29 mouse cellular contexts compared by ENCODE assay signal in the genomic region with DNA sequence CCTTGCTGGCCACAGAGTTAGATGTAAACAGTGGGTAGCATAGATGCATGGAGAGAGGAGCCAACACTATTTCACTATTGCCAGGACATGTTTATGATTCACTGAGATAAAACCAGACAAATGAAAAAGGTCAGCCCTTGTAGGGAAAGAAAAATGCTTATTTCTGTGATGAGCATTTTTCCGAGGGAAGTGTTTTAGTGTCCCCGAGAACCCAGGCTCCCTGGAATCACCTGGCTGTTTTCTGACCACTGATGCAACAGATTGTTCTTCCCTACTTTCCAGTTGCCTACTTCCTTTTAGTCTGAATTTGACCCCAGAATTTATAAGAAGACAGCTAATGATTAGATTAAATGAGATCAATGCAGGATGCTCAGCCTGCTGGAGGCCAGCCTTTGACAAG. TPM values are rescaled to one million over a fixed set of nuclear protein-coding genes. Genes with fewer than 3 reads are reported as not detected.
"Had no signal": no experiment of that assay in that cellular context is flagged by ENCODE, and none has a peak within 500 bp of the region (broad histone marks: within the 10 kb centered on the region; RNA-seq: fewer than 3 reads in every experiment).

No protein-coding gene starts in this region.

- H3K9ac ChIP-seq: limb, embryonic 12.5 days; limb, embryonic 15.5 days; liver, embryonic 14.5 days; liver, postnatal 0 days; lung, embryonic 14.5 days; midbrain, embryonic 13.5 days; neural tube, embryonic 13.5 days had no signal

- H3K4me1 ChIP-seq: limb, embryonic 12.5 days; limb, embryonic 15.5 days; neural tube, embryonic 13.5 days had no signal

- H3K27me3 ChIP-seq: limb, embryonic 12.5 days; limb, embryonic 15.5 days; midbrain, embryonic 13.5 days; neural tube, embryonic 13.5 days had no signal

- H3K4me3 ChIP-seq: limb, embryonic 12.5 days; limb, embryonic 15.5 days; midbrain, embryonic 13.5 days; myocyte; neural tube, embryonic 13.5 days had no signal

- H3K9me3 ChIP-seq: limb, embryonic 12.5 days; limb, embryonic 15.5 days; midbrain, embryonic 13.5 days; neural tube, embryonic 13.5 days had no signal

- H3K4me2 ChIP-seq: limb, embryonic 12.5 days; limb, embryonic 15.5 days; liver, embryonic 11.5 days; lung, embryonic 14.5 days; midbrain, embryonic 13.5 days; neural tube, embryonic 13.5 days had no signal

- H3K36me3 ChIP-seq: limb, embryonic 12.5 days; limb, embryonic 15.5 days; midbrain, embryonic 13.5 days; neural tube, embryonic 13.5 days had no signal

- ATAC-seq: liver, postnatal 0 days; midbrain, embryonic 13.5 days had no signal

- H3K27ac ChIP-seq: limb, embryonic 12.5 days; limb, embryonic 15.5 days; liver, embryonic 14.5 days; macrophage; midbrain, embryonic 13.5 days; neural tube, embryonic 13.5 days had no signal

- DNase-seq: kidney, adult 18-20 months; kidney, postnatal 4 days; left cerebral cortex, postnatal 4 days; liver, postnatal 0 days; retina, postnatal 1 day; thymus, adult 18-20 months; thymus, postnatal 36 days had no signal

RNA-seq across cellular contexts. Expression of a gene that starts 1.2 kb away (rescaled TPM):
- total RNA-seq: layer of hippocampus, adult 18-20 months; layer of hippocampus, postnatal 14 days; left cerebral cortex, adult 8-10 months; left cerebral cortex, postnatal 14 days; left cerebral cortex, postnatal 4 days; megakaryocyte, adult 5-6 weeks; monocyte, adult 5-6 weeks; neutrophil, adult 5-6 weeks had no signal
- polyA plus RNA-seq: kidney, embryonic 16.5 days; limb, embryonic 12.5 days; limb, embryonic 15.5 days; liver, embryonic 11.5 days; liver, embryonic 14.5 days; liver, postnatal 0 days; lung, embryonic 14.5 days; macrophage; midbrain, embryonic 13.5 days; myocyte; neural tube, embryonic 13.5 days; small intestine, adult 2 months; spleen, adult 2 months had no signal

RNA-seq across cellular contexts. Expression of a gene that starts 51.3 kb away (rescaled TPM):
- total RNA-seq: layer of hippocampus, adult 18-20 months; layer of hippocampus, postnatal 14 days; left cerebral cortex, adult 8-10 months; left cerebral cortex, postnatal 14 days; left cerebral cortex, postnatal 4 days; megakaryocyte, adult 5-6 weeks; monocyte, adult 5-6 weeks; neutrophil, adult 5-6 weeks had no signal
- polyA plus RNA-seq: kidney, embryonic 16.5 days; limb, embryonic 12.5 days; limb, embryonic 15.5 days; liver, embryonic 11.5 days; liver, embryonic 14.5 days; liver, postnatal 0 days; lung, embryonic 14.5 days; macrophage; midbrain, embryonic 13.5 days; myocyte; neural tube, embryonic 13.5 days; small intestine, adult 2 months; spleen, adult 2 months; stomach, embryonic 16.5 days; testis, adult 2 months; urinary bladder, adult 2 months had no signal

RNA-seq across cellular contexts. Expression of a gene that starts 59.2 kb away (rescaled TPM):
- total RNA-seq: layer of hippocampus, adult 18-20 months; layer of hippocampus, postnatal 14 days; left cerebral cortex, adult 8-10 months; left cerebral cortex, postnatal 14 days; left cerebral cortex, postnatal 4 days; megakaryocyte, adult 5-6 weeks; monocyte, adult 5-6 weeks; neutrophil, adult 5-6 weeks had no signal
- polyA plus RNA-seq: kidney, embryonic 16.5 days; limb, embryonic 12.5 days; limb, embryonic 15.5 days; liver, embryonic 11.5 days; liver, embryonic 14.5 days; liver, postnatal 0 days; lung, embryonic 14.5 days; macrophage; midbrain, embryonic 13.5 days; neural tube, embryonic 13.5 days; small intestine, adult 2 months; stomach, embryonic 16.5 days; urinary bladder, adult 2 months had no signal
